Mouse (Mus musculus): ENCODE measurements around the gene Nsdhl. TPM values are rescaled to one million over a fixed set of nuclear protein-coding genes. Genes with fewer than 3 reads are reported as not detected.
A peak's percentile ranks its signal among the peaks of the same experiment; 100 is the strongest.

Gene Nsdhl
- 22.5 and 24.3 TPM in 2 replicates for polyA plus RNA-seq (2016; fragmentation: Nextera tagmentation; extraction: Ambion mirVana)

GRCm38 (mm10) chrX:72917884-72918681, at the start of gene Nsdhl, which contains the start of gene Cetn2:
Gene Nsdhl (plus strand): TSS chrX:72918557.
Gene Cetn2 (minus strand): TSS chrX:72918411.
- no peaks in the 10 kb centered on the region for H3K9me3 ChIP-seq
- H3K9ac ChIP-seq (replicated peaks): peak within 1 kb of the TSS; percentile 50
- WGBS: 14% methylated on average over 41 of the region's 41 CpGs
- H3K27me3 ChIP-seq: peaks cover 3% of the 10 kb centered on the region; the same call in 1 of the 2 replicates
- peak within 1 kb of the TSS; percentile 62 for H3K4me2 ChIP-seq
- H3K36me3 ChIP-seq: no peaks in the 10 kb centered on the region
- H3K4me1 ChIP-seq (replicated peaks): peaks cover 3% of the 10 kb centered on the region; the same call in 1 of the 2 replicates
- peak within 1 kb of the TSS; percentile 54 for H3K4me3 ChIP-seq (replicated peaks)
- H3K27ac ChIP-seq: 0 out of 2 replicates have a peak within 1 kb of the TSS, but pooled peaks have one; percentile 23
- ATAC-seq (ENCODE audit: insufficient number of reproducible peaks, insufficient read depth, low FRiP score, low TSS enrichment, low read depth): peak; percentile 99

GRCm38 (mm10) chrX:72895388-72896054, 22.8 kb upstream of the Nsdhl start:
- no peaks in the 10 kb centered on the region for H3K27me3 ChIP-seq
- no peaks in the 10 kb centered on the region for H3K9me3 ChIP-seq
- no peak overlapping the region for H3K9ac ChIP-seq (replicated peaks)
- H3K36me3 ChIP-seq: no peaks in the 10 kb centered on the region
- no peak for ATAC-seq (ENCODE audit: insufficient number of reproducible peaks, insufficient read depth, low FRiP score, low TSS enrichment, low read depth)
- no peak overlapping the region for H3K4me2 ChIP-seq
- WGBS: 67% methylated on average over 5 of the region's 5 CpGs
- no peak overlapping the region for H3K27ac ChIP-seq
- H3K4me1 ChIP-seq (replicated peaks): no peaks in the 10 kb centered on the region
- H3K4me3 ChIP-seq (replicated peaks): no peak overlapping the region

- no peak overlapping the region for H3K9ac ChIP-seq (replicated peaks)
- no peaks in the 10 kb centered on the region for H3K27me3 ChIP-seq
- H3K4me1 ChIP-seq (replicated peaks): no peaks in the 10 kb centered on the region
- no peaks in the 10 kb centered on the region for H3K36me3 ChIP-seq
- ATAC-seq (ENCODE audit: insufficient number of reproducible peaks, insufficient read depth, low FRiP score, low TSS enrichment, low read depth): no peak
- no peak overlapping the region for H3K4me3 ChIP-seq (replicated peaks)
- no peaks in the 10 kb centered on the region for H3K9me3 ChIP-seq
- no peak overlapping the region for H3K27ac ChIP-seq
- H3K4me2 ChIP-seq: no peak overlapping the region
- 62% methylated on average over 1 of the region's 1 CpGs for WGBS
These were observed 22.3 kb upstream of the Nsdhl start for GRCm38 (mm10) chrX:72896055-72896437.

DNA sequence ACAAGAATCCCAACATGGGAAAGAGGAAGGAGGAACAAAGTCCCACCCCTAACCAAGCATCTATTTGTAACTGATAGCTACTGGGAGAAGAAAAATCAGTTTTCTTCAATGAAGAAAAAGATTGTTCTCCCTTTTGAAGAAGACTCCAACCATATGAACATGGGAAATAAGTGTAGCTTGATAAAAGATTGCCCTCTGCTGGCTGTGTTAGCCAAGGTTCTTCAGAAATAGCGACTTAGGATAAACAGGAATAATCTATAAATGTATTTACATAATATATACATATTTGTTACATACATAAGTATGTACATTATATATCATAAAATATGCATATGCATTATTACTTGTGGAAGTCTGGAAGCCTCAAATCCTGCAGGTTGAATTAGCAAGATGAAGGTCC, 15.8 kb upstream of the Nsdhl start:
- Histone ChIP-seq H3K4me3 (replicated peaks) (no peak overlapping the region), H3K9ac (replicated peaks) (no peak overlapping the region), H3K4me2 (no peak overlapping the region), H3K4me1 (replicated peaks) (no peaks in the 10 kb centered on the region), H3K27ac (no peak overlapping the region), H3K9me3 (no peaks in the 10 kb centered on the region), H3K27me3 (no peaks in the 10 kb centered on the region), H3K36me3 (no peaks in the 10 kb centered on the region)
- WGBS: 59% methylated on average over 1 of the region's 1 CpGs
- no peak for ATAC-seq (ENCODE audit: insufficient number of reproducible peaks, insufficient read depth, low FRiP score, low TSS enrichment, low read depth)

DNA sequence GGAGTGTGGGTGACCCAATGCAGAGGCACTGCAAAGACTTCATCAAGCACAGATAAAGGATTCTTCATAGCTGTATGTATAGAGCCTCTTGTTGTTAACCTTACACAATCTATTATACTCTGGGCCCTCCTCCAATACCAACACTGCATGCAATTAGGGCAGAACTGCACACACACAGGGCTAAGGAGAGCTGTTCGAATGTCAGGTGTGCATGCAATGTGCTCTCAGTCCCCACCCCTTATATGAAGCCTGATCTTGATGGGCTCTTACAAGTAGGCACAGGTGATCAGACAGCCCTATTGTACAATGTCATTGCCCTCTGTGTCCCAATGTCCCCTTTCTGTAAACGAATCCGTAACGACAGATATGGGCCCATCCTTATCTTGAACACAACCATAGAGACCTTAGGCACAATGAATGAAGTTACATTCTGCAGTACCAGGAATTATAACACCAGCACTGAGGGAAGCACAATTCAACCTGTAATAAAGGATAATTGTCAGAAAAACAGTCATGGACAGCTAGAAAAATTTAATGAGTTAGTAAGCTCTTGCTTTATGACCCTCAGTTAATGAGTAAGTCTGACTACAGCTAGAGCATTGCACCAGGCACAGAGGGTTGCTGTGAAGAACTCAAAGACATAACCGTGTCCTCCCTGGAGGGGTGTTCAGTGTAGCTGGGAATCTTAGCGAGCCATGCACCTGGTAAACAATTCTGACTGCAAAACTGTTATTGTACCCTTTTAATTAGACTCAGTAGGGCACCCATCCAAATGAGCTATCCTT, 10.5 kb upstream of the Nsdhl start:
- Histone ChIP-seq H3K4me2 (no peak overlapping the region), H3K4me1 (replicated peaks) (no peaks in the 10 kb centered on the region), H3K27me3 (no peaks in the 10 kb centered on the region), H3K36me3 (no peaks in the 10 kb centered on the region), H3K27ac (no peak overlapping the region), H3K9ac (replicated peaks) (no peak overlapping the region), H3K9me3 (no peaks in the 10 kb centered on the region), H3K4me3 (replicated peaks) (no peak overlapping the region)
- ATAC-seq (ENCODE audit: insufficient number of reproducible peaks, insufficient read depth, low FRiP score, low TSS enrichment, low read depth): no peak; the same call in 1 of the 2 replicates
- WGBS: 72% methylated on average over 6 of the region's 6 CpGs

DNA sequence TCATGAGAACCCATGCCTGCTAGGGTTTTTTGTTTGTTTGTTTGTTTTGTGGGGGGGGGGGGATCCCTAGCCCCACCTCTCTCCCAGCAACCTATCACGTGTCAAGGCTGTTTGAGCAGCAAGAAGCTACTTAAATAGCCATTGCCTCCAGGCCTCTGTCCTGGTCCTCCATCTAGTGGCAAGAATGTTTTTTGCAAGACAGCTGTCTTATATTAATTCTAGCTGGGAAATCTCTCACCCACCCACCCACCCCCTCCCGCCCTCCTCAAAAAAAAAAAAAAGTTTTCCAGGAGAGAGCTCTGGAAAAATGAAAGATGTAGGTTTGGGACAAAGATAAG, 10.0 kb upstream of the Nsdhl start:
- Histone ChIP-seq H3K4me3 (replicated peaks) (no peak overlapping the region), H3K4me2 (no peak overlapping the region), H3K9me3 (no peaks in the 10 kb centered on the region), H3K27ac (no peak overlapping the region), H3K9ac (replicated peaks) (no peak overlapping the region), H3K27me3 (no peaks in the 10 kb centered on the region), H3K36me3 (no peaks in the 10 kb centered on the region), H3K4me1 (replicated peaks) (no peaks in the 10 kb centered on the region)
- 0 out of 2 replicates have a peak, but pooled peaks have one; percentile 47 for ATAC-seq (ENCODE audit: insufficient number of reproducible peaks, insufficient read depth, low FRiP score, low TSS enrichment, low read depth)
- 3% methylated on average over 2 of the region's 2 CpGs for WGBS

- Histone ChIP-seq H3K27ac (no peak overlapping the region), H3K9ac (replicated peaks) (no peak overlapping the region), H3K9me3 (no peaks in the 10 kb centered on the region), H3K4me1 (replicated peaks) (no peaks in the 10 kb centered on the region), H3K36me3 (no peaks in the 10 kb centered on the region), H3K4me3 (replicated peaks) (no peak overlapping the region), H3K4me2 (no peak overlapping the region), H3K27me3 (no peaks in the 10 kb centered on the region)
- no peak for ATAC-seq (ENCODE audit: insufficient number of reproducible peaks, insufficient read depth, low FRiP score, low TSS enrichment, low read depth)
- WGBS: 80% methylated on average over 1 of the region's 1 CpGs
These were observed 6.7 kb upstream of the Nsdhl start for GRCm38 (mm10) chrX:72911611-72912010.

GRCm38 (mm10) chrX:72918682-72919059, 314 bp downstream of the Nsdhl start:
- Histone ChIP-seq H3K9ac (replicated peaks) (peak overlapping the region; percentile 50; the same call in 1 of the 2 replicates), H3K27me3 (peaks cover 3% of the 10 kb centered on the region; the same call in 1 of the 2 replicates), H3K9me3 (no peaks in the 10 kb centered on the region), H3K27ac (0 out of 2 replicates have a peak overlapping the region, but pooled peaks have one; percentile 4), H3K4me3 (replicated peaks) (peak overlapping the region; percentile 54), H3K4me2 (peak overlapping the region; percentile 62), H3K4me1 (replicated peaks) (peaks cover 3% of the 10 kb centered on the region; the same call in 1 of the 2 replicates), H3K36me3 (no peaks in the 10 kb centered on the region)
- 18% methylated on average over 6 of the region's 6 CpGs for WGBS
- ATAC-seq (ENCODE audit: insufficient number of reproducible peaks, insufficient read depth, low FRiP score, low TSS enrichment, low read depth): no peak; the same call in 1 of the 2 replicates

DNA sequence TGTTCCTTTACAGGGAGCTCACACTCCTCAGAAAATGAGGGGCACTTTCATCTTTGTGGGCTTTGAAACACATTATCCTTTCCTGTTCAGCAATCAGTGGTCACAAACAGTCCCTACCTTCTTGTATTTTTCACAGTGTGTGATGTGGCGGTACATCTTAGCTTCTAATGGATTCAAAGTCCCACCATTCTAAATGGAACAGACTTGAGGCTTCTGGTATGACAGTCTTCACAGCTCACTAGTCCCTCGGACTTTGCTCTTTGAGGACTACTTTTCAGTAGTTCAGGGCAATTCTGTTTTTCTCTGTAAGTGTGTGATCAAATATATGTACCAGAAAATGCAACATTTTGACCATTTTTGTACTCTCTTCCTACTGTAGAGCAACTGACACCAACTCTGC, 3.0 kb downstream of the Nsdhl start:
- no peak for ATAC-seq (ENCODE audit: insufficient number of reproducible peaks, insufficient read depth, low FRiP score, low TSS enrichment, low read depth)
- 81% methylated on average over 2 of the region's 2 CpGs for WGBS
- H3K9me3 ChIP-seq: no peaks in the 10 kb centered on the region
- H3K9ac ChIP-seq (replicated peaks): no peak overlapping the region
- no peak overlapping the region for H3K27ac ChIP-seq
- peaks cover 3% of the 10 kb centered on the region; the same call in 1 of the 2 replicates for H3K27me3 ChIP-seq
- H3K4me2 ChIP-seq: no peak overlapping the region
- no peak overlapping the region for H3K4me3 ChIP-seq (replicated peaks)
- H3K4me1 ChIP-seq (replicated peaks): peaks cover 3% of the 10 kb centered on the region; the same call in 1 of the 2 replicates
- H3K36me3 ChIP-seq: peaks cover 5% of the 10 kb centered on the region; the same call in 1 of the 2 replicates

- H3K36me3 ChIP-seq: peaks cover 8% of the 10 kb centered on the region
- no peaks in the 10 kb centered on the region for H3K4me1 ChIP-seq (replicated peaks)
- no peak for ATAC-seq (ENCODE audit: insufficient number of reproducible peaks, insufficient read depth, low FRiP score, low TSS enrichment, low read depth)
- no peak overlapping the region for H3K27ac ChIP-seq
- H3K27me3 ChIP-seq: no peaks in the 10 kb centered on the region
- H3K9ac ChIP-seq (replicated peaks): no peak overlapping the region
- no peak overlapping the region for H3K4me3 ChIP-seq (replicated peaks)
- 83% methylated on average over 4 of the region's 4 CpGs for WGBS
- H3K9me3 ChIP-seq: no peaks in the 10 kb centered on the region
- no peak overlapping the region for H3K4me2 ChIP-seq
These were observed 35.1 kb downstream of the Nsdhl start for GRCm38 (mm10) chrX:72953464-72953863.

DNA sequence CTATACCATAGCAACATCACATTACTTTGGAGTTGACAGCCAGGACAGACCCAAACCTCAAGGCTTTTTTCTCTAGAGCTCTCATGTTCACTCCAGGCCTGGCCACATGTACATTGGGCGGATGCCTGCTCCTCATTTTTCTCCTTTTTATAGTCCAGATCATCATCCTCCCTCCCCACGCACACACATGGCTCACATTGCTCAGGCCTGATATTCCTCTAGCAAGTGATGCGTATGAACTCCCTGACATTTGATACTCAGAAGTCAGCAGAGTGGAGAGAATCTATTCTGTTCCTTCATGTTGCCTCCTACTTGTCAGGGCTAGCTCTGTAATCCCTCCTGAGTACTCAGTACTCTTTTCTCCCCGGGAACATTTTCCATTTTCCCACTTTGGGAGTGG, 38.1 kb downstream of the Nsdhl start:
- H3K27ac ChIP-seq: no peak overlapping the region
- H3K4me3 ChIP-seq (replicated peaks): no peak overlapping the region
- WGBS: 85% methylated on average over 4 of the region's 4 CpGs
- peaks cover 8% of the 10 kb centered on the region for H3K36me3 ChIP-seq
- no peaks in the 10 kb centered on the region for H3K9me3 ChIP-seq
- no peak overlapping the region for H3K4me2 ChIP-seq
- ATAC-seq (ENCODE audit: insufficient number of reproducible peaks, insufficient read depth, low FRiP score, low TSS enrichment, low read depth): no peak
- H3K4me1 ChIP-seq (replicated peaks): no peaks in the 10 kb centered on the region
- no peak overlapping the region for H3K9ac ChIP-seq (replicated peaks)
- no peaks in the 10 kb centered on the region for H3K27me3 ChIP-seq
